Comparison of ENCODE assay signal across 18 mouse cellular contexts in the genomic region with DNA sequence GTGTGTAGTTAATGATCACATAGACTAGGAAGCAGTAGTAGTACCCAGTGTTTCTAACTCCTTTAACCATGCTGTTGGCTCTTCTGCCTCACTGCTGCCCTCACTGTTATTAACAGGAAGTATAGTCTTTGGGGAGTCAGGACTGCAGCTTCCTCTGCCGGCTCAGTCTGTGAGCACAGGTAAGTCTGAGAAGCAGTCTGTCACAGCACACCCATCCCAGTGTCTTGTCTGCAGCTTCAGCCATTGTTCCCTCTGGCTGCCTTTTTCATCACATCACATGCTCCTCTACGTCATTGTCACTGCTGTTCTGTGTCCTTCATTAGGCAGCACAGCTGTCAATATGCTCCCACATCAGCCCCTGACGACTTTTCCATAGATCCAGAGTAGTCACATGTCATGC.
DNase-seq lines count a peak whose midpoint lies in the region; ATAC-seq and TF ChIP-seq lines count a peak whose summit lies in the region.
"Had no signal": no experiment of that assay in that cellular context is flagged by ENCODE, and none has a peak within 500 bp of the region (broad histone marks: within the 10 kb centered on the region; RNA-seq: fewer than 3 reads in every experiment).

No protein-coding gene starts in this region.

- ATAC-seq in hindbrain, embryonic 15.5 days (ENCODE audit: low FRiP score, low read depth): peak; percentile 69
- no peak for ATAC-seq in hindbrain, embryonic 12.5 days (ENCODE audit: low FRiP score)
- 0 out of 2 replicates have a peak, but pooled peaks have one; percentile 62 for ATAC-seq in hindbrain, postnatal 0 days
- ATAC-seq: inflammation-experienced regulatory T-cells, adult 6 months had no signal

- no peak overlapping the region for H3K27ac ChIP-seq in hindbrain, embryonic 15.5 days (replicated peaks)
- no peak overlapping the region for H3K27ac ChIP-seq in hindbrain, embryonic 12.5 days
- H3K27ac ChIP-seq in hindbrain, postnatal 0 days: no peak overlapping the region
- H3K27ac ChIP-seq: embryonic facial prominence, embryonic 10.5 days; heart, embryonic 15.5 days; kidney, postnatal 0 days; limb, embryonic 15.5 days had no signal

- peaks cover 10% of the 10 kb centered on the region; the same call in 1 of the 2 replicates for H3K4me1 ChIP-seq in hindbrain, embryonic 15.5 days (replicated peaks)
- 0 out of 2 replicates have a peak, but pooled peaks cover 3% of the 10 kb centered on the region for H3K4me1 ChIP-seq in hindbrain, embryonic 12.5 days
- no peaks in the 10 kb centered on the region for H3K4me1 ChIP-seq in hindbrain, postnatal 0 days (ENCODE audit: insufficient read depth, low read length)
- H3K4me1 ChIP-seq: embryonic facial prominence, embryonic 10.5 days had no signal

- TF ChIP-seq CTCF in hindbrain, postnatal 0 days (IDR thresholded peaks at IDR 0.05; ENCODE audit: low read depth): peak; percentile 34

- H3K36me3 ChIP-seq in hindbrain, embryonic 15.5 days: no peaks in the 10 kb centered on the region
- H3K36me3 ChIP-seq in hindbrain, embryonic 12.5 days: peaks cover 7% of the 10 kb centered on the region; the same call in 1 of the 2 replicates
- H3K36me3 ChIP-seq in hindbrain, postnatal 0 days (ENCODE audit: insufficient read depth, low read length): no peaks in the 10 kb centered on the region

- no peak overlapping the region for H3K4me2 ChIP-seq in hindbrain, embryonic 15.5 days
- no peak overlapping the region for H3K4me2 ChIP-seq in hindbrain, embryonic 12.5 days (replicated peaks)
- H3K4me2 ChIP-seq in hindbrain, postnatal 0 days (ENCODE audit: low read depth, low read length): no peak overlapping the region
- H3K4me2 ChIP-seq: heart, embryonic 15.5 days; limb, embryonic 15.5 days; lung, embryonic 14.5 days had no signal

- DNase-seq in retina, postnatal 1 day: peak; percentile 14
- DNase-seq in retina, embryonic 14.5 days (ENCODE audit: low spot score): no peak
- peak; percentile 25 for DNase-seq in hindbrain, postnatal 0 days (ENCODE audit: low spot score)
- DNase-seq in c-Kit-positive CD71-positive TER-119-positive erythroid progenitor cells, embryonic 14.5 days (ENCODE audit: low spot score): no peak
- DNase-seq in spleen, postnatal 36 days (ENCODE audit: low spot score in 2 of 2): no peak
- DNase-seq: adrenal gland, postnatal 14 days; cerebellum, postnatal 10 days; heart, adult 11 months; lung, embryonic 14.5 days; right cerebral cortex, postnatal 14 days had no signal

- H3K27me3 ChIP-seq in hindbrain, embryonic 15.5 days: no peaks in the 10 kb centered on the region
- no peaks in the 10 kb centered on the region for H3K27me3 ChIP-seq in hindbrain, embryonic 12.5 days
- H3K27me3 ChIP-seq in hindbrain, postnatal 0 days (ENCODE audit: insufficient read depth, low read length): no peaks in the 10 kb centered on the region
- H3K27me3 ChIP-seq: heart, embryonic 15.5 days; limb, embryonic 15.5 days had no signal

- H3K9me3 ChIP-seq in hindbrain, embryonic 15.5 days: no peaks in the 10 kb centered on the region
- no peaks in the 10 kb centered on the region for H3K9me3 ChIP-seq in hindbrain, embryonic 12.5 days (replicated peaks)
- no peaks in the 10 kb centered on the region for H3K9me3 ChIP-seq in hindbrain, postnatal 0 days (ENCODE audit: low read length)
- H3K9me3 ChIP-seq: embryonic facial prominence, embryonic 10.5 days; heart, embryonic 15.5 days; limb, embryonic 15.5 days had no signal

- 31% methylated on average over 3 of the region's 3 CpGs for WGBS in hindbrain, embryonic 15.5 days
- 63% methylated on average over 3 of the region's 3 CpGs for WGBS in hindbrain, embryonic 12.5 days
- 39% methylated on average over 3 of the region's 3 CpGs for WGBS in hindbrain, postnatal 0 days

- H3K9ac ChIP-seq in hindbrain, embryonic 15.5 days: no peak overlapping the region
- no peak overlapping the region for H3K9ac ChIP-seq in hindbrain, embryonic 12.5 days
- H3K9ac ChIP-seq in hindbrain, postnatal 0 days (replicated peaks; ENCODE audit: low read length): no peak overlapping the region
- H3K9ac ChIP-seq: heart, embryonic 15.5 days; limb, embryonic 15.5 days; lung, embryonic 14.5 days had no signal

- no peak overlapping the region for H3K4me3 ChIP-seq in hindbrain, embryonic 15.5 days
- H3K4me3 ChIP-seq in hindbrain, embryonic 12.5 days: no peak overlapping the region
- H3K4me3 ChIP-seq in hindbrain, postnatal 0 days (ENCODE audit: low read length): no peak overlapping the region
- H3K4me3 ChIP-seq: embryonic facial prominence, embryonic 10.5 days; erythroblast, embryonic 14.5 days; heart, embryonic 15.5 days; limb, embryonic 15.5 days had no signal

Comparison
In these comparisons a context has a peak if more than half of its experiments do, and no peak if none do; other contexts are left out.
1. DNase-seq: peak in retina, postnatal 1 day (single experiment) and hindbrain, postnatal 0 days (single experiment); none in retina, embryonic 14.5 days (single experiment), c-Kit-positive CD71-positive TER-119-positive erythroid progenitor cells, embryonic 14.5 days (single experiment) and spleen, postnatal 36 days (0 of 2).